Mouse (Mus musculus) c-Kit-positive CD71-negative TER-119-negative erythroid progenitor cells, embryonic 14.5 days (primary cell): Measurements from ENCODE around the gene Slc35f6.

ENCODE experiments used
- DNase-seq: peaks from one replicate; pipeline ENCODE4 v3.0.0-alpha.2; 2013; ENCODE audit warnings: low read depth

The Slc35f6 gene

DNA sequence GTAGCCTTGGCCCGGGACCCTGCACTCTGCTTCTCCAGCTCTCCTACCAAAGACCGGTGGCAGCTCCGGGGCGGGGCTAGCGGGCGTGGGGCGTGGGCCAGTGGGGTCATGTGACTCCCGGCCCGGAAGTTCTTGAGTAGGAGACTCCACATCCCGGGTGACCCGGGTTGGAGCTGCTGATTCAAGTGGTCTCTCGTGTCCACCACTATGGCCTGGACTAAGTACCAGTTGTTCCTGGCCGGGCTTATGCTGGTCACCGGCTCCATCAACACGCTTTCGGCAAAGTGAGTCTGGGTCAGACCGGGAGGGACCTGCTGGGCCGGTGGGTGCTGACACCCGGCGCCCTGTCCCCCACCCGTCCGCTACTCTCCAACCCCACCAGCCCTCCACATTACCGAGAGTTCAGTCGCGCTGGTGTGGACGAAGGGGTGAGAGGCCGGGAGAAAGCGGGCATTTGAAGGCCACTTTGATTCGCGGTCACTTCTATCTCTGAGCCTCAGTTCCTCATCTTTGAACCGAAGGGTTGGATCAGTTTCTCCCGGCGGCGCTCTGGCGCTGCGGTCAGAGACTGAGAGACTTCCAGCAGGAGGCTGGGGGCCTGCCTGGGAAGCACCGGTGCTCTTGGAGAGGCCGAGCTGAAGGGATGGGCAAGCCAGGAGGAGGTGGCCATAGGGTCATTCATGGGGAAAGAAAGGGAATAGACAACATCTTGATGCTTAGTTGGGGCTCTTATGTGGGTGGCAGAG lies at the start of gene Slc35f6:
Gene Slc35f6, plus strand, starts transcription at position 119 of the 746 bp plus-strand sequence.
- DNase-seq, result peak; percentile 63

DNA sequence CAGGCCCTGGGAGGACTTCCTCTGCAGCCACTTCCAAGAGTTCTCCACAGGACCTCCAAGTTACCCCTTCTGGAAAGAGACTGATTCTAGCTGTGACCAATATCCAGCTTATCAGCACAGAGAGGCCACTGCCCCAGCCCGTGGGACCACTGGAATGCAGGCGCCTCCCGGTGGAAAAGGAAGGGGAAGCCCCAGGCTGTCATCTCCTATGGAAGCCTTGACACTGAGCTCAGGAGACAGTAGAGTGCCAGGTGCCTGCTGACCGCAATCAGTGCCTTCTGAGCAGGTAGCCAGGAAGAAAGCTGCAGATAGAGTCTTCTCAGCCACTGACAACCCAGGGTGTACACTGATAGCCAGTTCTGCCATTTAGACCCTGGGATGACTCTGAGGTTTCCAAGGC lies 46.3 kb upstream of the Slc35f6 start:
- DNase-seq, result no peak

DNA sequence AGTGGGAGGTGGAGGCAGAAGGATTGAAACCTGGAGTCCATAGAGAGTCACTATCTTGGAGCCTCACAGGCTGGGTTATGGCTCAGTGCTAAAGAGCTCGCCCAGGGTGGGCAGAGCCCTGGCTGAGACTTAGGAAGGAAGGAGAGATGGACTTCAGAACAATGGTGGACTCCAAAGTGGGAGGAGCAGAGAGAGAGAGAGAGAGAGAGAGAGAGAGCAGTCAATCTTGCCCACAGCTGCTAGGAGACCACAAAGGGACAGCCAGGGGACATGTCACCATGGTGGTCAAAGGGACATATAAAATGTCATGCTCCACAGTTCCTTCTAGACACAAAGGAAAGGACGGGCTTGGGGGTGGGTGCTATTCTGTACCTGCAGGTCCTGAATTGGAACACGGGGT lies 44.5 kb upstream of the Slc35f6 start:
- no peak for DNase-seq

- DNase-seq, result no peak
Measured at GRCm38 (mm10) chr5:30603926-30604325, 43.8 kb upstream of the Slc35f6 start.

DNA sequence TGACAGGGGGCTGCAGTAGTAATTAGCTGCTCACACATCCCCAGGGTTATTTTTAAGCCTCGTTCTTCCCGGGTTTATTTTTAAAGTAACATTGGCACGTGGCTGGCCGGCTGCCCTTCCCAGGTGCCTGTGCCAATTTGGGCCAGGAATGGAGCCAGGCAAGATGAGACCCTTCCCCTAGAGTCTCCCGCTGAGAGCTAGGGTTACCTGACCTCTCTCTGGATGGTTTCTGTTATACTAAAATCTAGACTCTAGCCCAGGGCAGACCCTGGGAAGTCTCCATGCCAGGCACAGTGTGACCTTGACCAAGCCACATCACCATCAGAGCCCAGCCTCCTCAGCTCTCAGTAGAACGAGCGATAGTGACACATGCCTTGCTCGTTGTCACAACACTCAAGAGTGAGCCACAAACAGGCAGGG lies 43.0 kb upstream of the Slc35f6 start:
- no peak for DNase-seq

- DNase-seq, result no peak
Measured at GRCm38 (mm10) chr5:30605649-30606048, 42.1 kb upstream of the Slc35f6 start.

DNA sequence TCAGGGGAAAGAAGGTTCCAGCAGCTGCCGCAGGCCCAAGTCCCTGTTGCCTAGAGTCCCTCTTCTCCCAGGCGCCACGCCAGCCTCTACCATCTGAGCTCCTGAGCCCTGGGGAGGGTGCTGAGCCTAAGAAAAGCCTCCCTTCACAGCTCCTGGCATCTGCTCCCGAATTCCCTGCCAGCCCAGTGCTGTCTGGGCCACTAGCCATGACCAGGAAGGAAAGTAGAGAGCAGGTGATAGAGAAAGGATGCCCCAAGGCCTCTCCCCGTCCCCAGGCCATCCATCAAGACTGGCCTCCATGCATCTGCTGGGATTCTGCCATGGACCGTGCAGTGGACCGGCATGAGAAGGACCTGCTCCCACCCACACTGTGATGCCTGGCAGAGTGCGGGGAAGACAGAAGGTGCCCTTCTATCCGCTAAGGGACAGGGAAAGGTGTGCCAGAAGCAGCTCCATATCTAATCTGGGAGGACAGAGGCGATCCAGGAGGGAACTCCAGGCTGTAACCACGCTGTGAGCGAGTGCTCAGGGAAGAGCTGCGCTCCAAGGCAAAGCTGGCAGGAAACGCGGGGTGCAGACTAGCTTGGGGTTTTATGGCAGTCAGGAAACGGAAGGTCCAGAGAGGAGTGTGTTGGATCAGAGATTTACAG lies 41.2 kb upstream of the Slc35f6 start:
- no peak for DNase-seq

DNA sequence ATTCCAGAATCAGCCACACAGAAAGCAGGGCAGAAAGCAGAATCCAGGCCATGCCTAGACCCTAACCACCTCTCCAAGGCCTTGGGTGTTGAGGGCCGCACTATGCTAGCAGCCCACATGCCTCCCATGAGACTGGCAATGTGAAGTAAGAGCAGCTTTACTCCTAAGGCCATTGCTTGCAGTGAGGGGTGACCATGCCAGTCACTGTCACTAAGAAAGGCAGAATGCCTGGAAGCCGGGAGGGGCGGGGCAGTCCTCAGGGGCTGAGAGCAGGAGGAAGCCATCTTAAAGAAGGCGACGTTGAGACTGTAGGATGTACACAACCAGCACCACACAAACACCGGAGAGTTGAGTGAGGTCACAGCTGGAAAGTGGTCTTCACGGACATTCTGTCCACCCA lies 38.6 kb upstream of the Slc35f6 start:
- DNase-seq, result no peak

DNA sequence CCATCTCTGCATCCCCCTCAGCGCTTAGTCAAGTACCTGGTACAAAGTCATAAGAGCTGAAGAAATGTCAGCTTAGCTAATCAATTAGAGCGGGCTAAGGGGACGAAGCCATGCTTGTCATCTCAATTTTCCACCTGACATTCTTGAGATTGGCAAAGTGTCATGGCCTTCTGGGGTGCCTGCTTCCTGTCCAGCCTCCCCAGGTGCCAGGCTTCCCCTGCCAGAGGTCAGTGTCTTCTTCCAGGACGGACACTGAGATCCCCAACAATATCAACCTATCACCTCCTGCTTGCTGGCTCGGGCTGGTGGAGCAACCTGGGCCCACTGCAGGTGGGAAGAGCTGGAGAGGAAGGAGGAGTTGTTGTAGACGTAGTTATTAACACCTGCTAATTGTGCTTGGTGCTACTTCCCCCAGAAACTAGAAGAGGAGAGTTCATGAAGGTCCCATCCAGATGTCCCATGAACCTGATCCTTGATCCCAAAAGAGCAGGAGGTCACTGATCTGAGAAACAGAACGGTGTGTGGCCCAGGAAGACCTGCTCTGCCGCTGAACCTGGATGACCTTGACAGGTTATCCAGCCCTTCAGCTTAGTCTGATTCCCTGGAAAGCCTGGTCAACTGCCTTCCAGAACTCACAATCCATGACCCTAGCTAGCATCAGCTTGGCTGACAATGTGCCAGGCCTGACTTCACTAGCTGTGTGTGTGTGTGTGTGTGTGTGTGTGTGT lies 37.7 kb upstream of the Slc35f6 start:
- no peak for DNase-seq

GRCm38 (mm10) chr5:30611091-30611490 lies 36.6 kb upstream of the Slc35f6 start:
- no peak for DNase-seq

DNA sequence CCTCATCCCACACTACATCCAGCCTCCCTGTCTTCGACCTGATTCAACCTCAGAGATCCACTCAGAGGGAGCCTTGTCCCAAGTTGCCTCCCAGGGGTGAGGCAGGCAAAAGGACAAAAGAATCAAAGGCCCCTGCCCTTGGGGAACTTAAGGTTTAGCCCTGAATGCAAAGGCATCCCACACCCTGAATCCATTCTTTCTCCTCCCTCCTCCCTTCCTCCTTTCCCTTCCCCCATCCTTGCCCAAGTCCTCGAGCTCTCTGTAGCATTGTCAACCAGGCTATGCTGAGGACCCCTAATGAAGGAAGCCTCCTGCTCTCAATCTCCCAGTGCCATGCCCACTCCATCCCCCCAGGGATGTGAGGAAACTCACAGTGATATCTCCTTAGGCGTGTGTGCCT lies 36.0 kb upstream of the Slc35f6 start:
- no peak for DNase-seq

GRCm38 (mm10) chr5:30612575-30612974 lies 35.2 kb upstream of the Slc35f6 start:
- DNase-seq, result no peak

GRCm38 (mm10) chr5:30613242-30613641 lies 34.5 kb upstream of the Slc35f6 start:
- no peak for DNase-seq

GRCm38 (mm10) chr5:30614221-30614620 lies 33.5 kb upstream of the Slc35f6 start:
- no peak for DNase-seq

- DNase-seq, result no peak
Measured at GRCm38 (mm10) chr5:30615416-30615815, 32.3 kb upstream of the Slc35f6 start.

DNA sequence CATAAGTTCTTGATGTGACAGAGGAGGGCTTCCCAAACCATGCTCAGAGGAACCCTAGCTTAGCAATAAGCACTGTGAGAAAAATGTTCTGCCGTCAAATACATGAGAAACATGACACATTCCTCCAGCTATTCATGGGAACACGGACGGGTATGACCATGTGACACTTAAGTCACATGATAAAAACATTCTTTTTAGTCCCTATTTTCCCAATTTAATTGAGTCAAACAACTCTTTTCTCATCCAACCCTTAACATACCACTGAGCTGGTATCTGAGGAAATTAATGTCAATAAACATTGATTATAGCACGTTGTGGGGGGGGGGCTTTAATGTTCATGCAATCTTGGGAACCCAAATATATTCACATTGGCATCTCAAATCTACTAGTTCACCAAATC lies 31.9 kb upstream of the Slc35f6 start:
- no peak for DNase-seq

DNA sequence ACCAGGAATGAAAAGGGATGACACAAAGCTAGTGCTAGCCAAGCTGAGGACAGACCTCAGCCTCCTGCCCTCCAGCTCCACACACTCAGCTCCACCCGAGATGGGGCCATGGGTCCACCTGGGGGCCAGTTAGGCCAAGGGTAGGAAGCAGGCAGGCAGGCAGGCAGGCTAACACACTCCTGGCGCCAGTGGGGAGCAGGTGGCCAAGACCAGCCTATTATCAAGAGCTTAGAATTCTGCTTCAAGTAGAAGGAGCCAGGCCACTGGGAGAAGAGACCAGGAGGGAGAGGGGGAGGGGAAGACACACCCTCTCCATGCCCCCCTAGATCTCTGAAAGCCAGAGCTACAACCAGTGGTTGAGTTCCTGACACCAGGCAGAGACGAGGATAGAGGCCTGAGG lies 31.1 kb upstream of the Slc35f6 start:
- DNase-seq, result no peak

DNA sequence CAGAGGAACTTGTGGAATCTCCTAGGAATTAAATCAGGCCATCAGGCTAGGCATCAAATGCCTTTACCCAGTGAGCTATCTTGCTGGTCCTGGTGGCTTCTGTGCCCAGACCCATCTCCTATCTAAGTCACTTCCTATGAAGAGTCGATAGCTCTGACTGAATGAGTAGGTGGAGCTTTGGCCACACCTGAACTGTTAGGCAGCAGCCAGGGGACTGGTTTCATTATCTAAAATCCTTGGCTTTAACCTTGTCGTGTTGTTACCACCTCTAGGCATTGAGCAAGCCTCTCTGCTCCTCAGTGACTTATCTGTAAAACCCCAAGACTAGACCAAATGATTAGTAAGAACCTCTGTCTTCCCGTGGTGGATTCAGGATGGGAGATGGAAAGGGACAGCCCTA lies 30.4 kb upstream of the Slc35f6 start:
- DNase-seq, result no peak

GRCm38 (mm10) chr5:30617851-30618250 lies 29.9 kb upstream of the Slc35f6 start:
- DNase-seq, result no peak

GRCm38 (mm10) chr5:30618376-30619003 lies 29.2 kb upstream of the Slc35f6 start:
- DNase-seq, result no peak

GRCm38 (mm10) chr5:30619211-30619610 lies 28.5 kb upstream of the Slc35f6 start:
- DNase-seq, result no peak

GRCm38 (mm10) chr5:30620567-30620966 lies 27.2 kb upstream of the Slc35f6 start:
- no peak for DNase-seq
